Mouse (Mus musculus) B cell, adult 2 months (primary cell): ENCODE data around the gene Ttc29.
A peak's percentile ranks its signal among the peaks of the same experiment; 100 is the strongest.

Experiments
- DNase-seq, 2 experiments: peaks; one replicate each; pipeline ENCODE4 v3.0.0; 2022

The Ttc29 gene

DNA sequence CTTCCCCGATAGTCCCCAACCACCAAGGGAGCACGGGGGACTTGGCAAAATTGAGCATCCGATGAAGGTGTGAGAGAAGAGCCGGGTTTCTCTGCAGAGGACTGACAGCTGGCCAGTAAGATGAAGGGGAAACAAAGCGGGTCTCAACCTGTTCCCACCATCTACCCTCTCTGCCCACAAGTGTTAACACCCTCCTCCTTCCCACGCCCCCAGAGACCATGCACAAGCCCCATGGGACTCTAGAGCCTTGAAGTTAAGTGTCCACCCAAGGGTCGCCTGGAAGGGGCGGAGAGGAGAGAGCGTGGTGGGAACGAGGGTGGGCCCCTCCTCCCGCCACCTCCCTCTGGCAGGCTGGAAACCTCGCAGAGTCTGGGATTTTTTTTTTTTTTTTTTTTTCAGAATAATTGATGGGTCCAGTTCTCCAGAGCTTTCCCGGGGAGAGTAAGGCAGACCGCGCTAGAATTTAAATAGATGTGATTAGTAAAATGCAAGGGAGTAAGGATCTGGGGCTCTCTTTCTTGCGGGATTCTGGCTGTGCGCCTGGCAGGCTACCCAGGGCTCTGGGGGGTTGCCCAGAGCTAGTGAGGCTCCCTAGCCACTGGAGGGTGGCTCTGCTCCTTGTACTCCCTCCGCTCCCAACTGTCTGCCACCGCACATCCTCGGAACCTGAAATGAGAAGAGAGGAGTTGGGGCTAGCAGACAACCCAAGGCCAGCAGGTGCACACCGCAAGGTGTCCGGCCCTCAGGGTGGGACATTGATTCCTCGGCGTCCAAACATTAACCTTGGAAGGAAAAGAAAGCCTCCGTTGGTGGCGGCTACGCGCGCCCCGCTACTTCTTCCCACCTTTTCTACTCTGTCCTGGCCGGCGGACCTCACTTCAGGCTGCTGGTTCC, 214.0 kb downstream of the Ttc29 start:
- DNase-seq: no peak

DNA sequence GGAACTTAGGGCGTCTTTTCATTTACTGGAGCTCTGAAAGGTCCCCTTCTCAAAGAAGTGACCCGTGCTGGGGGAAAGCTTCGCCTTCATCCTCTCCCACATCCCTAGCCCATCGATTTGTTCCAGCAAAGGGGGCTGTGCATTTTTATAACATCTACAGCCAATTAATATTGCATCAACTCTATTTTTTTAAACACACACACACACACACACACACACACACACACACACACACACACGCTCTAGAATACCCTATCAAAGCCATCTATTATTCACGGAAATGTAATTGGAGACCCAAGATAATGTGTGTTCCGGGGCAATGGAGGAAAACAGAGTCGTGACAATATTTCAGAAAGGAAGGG, 214.7 kb downstream of the Ttc29 start:
- DNase-seq: no peak

DNA sequence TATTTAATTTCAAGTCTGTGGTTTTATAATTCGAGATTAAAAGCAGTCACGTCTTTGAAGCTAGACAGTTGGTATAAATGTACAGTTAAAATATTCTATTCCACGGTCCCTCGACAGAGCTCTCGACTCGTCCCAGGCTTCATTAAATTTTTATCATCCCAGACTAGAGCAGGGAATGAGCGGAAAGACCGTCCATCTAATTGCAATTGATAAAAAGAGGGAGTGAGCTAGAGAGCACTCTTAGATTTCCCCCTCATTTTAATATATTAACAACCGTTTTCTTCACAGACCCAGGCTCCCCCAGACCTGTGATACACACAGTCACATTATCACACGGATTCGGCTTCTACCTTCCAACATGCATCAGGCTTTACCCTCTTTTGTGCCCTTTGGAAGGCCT, 215.1 kb downstream of the Ttc29 start:
- no peak for DNase-seq

DNA sequence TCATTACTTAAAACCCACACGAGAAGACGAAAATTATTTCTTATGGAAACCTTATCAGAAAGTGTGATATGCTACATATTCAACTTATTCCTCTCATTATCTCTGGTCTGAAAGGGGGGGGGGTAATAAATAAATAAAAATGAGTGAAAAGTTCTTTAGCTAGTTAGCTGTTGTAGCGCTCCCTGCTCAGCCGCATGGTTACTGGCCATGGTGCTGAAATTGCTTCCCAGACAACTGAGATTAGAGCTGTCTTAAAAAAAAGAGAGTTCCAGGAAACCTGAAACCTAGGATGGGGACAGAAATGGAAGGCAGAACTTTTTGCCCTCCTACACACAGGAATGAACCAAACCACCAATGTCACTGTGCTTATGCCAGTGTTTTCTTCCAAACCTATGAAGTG, 218.3 kb downstream of the Ttc29 start:
- DNase-seq: peak in 1 of 2 experiments; percentile 11

DNA sequence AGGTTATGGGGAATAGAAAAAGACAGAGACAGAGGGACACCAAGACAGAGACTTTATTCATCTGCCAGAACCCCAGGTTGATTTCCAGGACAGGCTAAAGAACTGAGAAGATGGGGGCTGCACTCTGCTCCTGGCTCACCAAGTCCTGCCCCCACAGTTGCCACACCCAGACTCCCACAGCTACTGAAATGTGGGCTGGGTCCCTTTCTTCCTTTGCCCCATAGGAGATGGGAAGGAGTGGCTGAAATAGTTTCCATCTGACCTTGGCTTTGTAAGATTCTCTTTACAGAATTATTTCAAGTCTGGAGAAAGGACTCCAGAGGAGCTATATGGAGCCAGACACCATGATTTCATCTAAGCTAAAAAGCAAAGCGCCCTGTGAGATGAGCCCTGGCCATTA, 219.4 kb downstream of the Ttc29 start:
- DNase-seq: no peak

DNA sequence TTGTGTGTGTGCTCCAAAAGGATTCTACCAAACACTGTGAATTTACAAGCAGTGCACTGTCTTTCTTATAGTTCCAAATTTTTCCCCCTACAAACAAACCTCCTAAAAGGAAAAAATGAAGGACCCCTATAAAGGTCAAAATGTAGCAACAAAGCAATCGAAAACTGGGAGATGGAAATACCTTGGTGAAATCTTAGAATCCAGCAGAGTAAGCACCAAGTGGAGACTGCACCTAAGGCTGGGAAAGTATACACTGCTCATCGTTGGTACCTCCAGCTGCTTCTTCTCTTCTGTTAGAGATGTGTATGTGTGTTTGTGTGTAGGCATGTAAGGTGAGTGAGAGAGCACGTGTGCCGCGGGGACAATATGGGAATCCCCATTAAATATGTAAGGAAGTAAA, 220.2 kb downstream of the Ttc29 start:
- DNase-seq: no peak

DNA sequence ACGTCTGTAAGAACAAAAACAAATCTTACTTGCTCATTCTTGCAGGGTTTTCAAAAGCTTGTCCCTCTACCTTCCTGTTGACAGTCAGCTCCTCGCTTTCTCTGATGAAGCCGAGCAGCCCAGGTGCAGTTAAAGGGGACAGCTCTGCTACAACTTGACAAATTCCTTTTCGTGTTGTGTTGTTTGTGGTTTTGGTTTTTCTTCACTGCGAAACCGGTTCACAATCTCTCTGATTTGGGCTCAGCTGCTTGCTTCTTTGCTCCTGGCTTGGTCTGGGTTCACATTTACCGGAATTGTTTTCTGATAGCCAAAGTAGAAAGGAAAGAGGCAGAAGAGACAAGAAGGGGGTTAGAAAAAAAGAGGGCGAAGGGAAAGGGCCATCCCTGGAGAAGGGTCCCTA, 221.2 kb downstream of the Ttc29 start:
- no peak for DNase-seq

DNA sequence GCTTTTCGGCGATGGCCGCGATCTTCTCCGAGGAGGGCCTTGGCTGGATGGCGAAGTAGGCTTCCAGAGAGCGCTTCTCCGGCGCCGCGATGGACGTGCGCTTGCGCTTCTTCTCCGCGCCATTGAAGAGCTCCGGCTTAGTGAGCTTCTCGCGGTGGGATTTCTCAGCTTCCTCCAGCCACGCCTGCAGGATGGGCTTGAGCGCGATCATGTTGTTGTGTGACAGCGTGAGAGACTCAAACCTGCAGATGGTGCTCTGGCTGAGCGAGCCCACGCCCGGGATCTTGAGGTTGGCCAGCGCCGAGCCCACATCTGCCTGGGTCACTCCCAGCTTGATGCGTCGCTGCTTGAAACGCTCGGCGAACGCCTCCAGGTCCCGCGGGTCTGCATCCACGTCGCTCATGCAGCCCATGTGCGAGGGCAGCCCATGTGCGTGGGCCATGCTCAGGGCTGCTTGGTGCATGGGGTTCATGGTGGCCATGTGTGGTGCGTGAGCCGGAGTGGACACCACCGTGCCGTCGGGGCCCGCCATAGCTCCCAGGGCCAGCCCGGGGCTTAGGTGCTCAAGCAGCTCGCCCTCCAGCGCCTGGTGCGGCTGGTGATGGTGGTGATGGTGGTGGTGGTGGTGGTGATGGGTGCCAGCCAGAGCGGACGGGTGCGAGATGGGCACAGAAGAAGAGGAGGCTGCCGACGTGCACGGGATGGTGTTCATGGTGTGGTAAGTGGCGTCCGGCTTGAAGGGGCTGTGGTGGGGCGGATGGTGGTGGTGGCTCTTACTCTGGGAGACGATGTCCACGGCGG, 221.9 kb downstream of the Ttc29 start:
- no peak for DNase-seq

DNA sequence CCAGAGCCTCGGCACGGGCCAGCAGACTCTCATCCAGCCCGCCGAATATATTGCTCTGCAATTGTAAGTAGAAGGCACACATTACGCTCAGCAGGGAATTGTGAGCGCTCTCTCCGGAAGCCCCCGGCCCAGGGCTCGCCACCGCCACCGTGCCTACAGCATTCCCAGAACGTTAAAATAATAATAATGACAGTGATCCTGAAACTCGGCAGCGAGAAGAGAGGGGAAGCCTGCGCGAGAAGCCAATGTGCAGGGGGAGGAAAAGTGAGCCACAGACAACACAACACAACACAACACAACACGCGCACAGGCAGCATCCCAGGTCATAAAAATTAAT, 222.5 kb downstream of the Ttc29 start:
- no peak for DNase-seq

DNA sequence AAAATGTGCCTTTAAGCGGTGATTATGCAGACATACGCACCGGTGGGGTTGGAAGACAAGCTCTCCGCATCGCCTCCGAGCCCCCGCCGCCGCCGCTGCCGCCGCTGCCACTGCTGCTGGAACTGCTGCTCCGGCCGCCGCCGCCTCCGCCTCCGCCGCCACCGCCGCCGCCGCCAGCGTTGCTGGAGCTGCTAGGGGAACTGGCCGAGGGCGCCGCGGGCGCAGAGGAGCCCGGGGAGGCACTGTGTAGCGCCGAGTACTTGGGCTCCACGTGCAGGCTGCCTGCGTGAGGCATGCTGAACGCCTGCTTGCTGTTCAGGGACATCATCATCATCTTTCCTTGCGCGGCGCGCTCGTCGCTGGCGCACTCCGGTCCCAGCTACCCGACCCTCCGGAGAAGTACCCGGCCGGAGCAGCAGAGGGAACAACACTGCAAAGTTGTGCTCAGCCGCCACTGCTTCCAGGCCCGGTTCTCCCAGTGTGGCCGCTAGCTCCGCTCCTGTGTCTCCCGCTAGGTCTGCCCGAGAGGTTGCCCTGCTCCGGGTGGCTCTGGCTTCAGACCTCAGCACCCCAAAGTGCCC, 223.1 kb downstream of the Ttc29 start, which contains the start of gene Pou4f2:
Gene Pou4f2, minus strand, starts transcription at position 575 of the 581 bp plus-strand sequence.
- no peak for DNase-seq

DNA sequence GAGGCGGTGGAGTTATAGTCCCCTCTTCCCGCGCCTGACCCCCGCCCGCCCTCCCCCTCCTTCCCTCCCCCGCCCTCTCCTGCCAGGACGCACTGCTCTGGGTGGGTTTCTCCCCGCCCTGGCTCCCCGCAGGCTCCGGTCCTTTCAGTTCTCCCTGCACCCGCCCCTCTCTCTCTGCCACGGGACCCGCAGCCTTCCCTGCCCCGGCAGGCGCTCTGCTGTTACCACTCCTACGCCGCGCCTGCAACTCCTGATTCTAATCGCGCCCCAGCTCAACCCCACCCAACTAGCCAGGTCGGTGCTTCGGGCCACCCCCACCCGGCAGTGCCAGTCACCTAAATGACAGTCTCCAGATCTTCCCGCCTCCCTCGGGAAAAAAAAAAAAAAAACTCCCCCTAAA, 223.6 kb downstream of the Ttc29 start:
- DNase-seq: no peak

DNA sequence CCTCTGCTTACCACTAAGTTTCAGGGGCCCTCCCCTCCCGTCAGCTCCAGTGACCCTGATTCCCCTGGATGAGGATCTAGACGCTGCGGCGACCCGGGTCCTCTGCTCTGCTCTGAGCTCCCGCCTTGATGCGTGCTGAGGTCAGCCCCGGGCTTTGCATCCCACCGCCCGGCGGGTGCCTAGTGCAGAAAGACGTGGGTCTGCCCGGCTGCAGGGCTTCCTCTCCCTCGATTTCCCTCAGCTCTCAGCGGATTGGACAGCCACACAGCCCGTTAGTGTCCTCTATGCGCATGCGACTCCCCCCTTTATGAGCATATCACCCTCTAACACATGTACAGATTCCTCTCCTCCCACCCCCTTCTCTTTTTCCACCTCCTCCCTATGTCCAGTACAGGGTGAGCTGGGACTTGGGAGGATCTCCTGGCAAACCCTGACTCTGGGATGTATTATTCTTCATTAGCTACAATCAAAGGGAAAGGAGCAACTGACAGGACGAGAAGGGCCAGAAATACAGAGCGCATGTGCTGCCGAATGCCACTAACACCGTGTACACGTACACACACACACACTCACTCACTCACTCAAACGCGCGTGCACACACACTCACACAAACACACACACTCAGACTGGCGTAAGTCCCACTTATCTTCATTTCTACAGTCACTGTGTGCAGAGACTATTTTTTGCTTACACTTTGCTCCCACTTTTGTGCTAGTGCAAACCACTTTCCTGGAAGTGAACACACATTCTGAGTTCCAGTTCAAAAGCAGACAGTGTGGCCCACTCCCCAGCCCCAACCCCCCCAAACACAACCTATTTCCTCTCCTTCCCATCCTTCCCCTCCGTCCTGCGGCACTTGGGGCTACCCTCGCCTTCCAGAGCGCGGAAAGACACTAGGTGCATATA, 224.3 kb downstream of the Ttc29 start:
- DNase-seq: no peak

DNA sequence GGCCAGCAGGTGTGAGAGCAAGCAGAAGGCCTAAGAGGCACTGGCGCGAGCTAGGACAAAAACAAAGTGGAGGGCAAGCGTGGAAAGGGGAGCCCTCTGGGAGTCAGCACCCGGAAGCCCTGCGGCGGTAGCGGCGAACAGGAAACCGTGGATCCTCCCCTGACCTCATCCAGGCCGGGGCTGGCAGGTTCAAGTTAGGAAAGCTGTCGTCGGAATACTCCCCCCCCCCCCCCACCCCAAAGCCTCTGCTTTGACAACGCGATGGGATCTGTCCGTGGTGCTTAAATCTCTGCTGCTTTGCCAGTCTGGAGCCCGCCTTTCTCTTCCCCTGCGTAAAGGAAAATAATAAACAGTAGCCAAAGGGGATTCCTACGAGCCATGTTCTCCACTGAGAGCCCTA, 225.0 kb downstream of the Ttc29 start:
- DNase-seq: no peak

DNA sequence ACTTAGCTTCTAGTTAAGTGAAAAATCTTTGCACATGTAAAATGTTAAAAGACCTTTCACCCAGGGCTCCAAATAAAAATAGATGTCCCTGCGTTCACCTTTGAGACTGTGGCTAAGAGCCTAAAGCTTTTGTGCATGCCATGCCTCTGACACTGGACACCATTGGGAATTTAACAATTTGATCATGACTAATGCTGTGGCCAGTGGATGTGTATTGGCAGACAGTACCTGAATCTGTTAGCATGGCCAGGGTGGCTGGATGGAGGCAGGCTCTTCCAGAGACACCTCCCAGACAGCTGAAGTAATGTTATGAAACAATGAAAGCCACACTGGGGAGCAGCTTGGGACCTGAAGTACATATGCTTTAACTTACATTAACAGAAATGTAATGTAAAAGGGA, 229.7 kb downstream of the Ttc29 start:
- no peak for DNase-seq
